Mouse (Mus musculus) thymus, postnatal 25 days (tissue): ENCODE measurements at regions not wholly inside any gene's neighbourhood (a gene's known extent, or its start where the extent isn't known, plus 50 kb on each side); places are given as distances from the start of the nearest gene placed in this dataset.

Experiments
- DNase-seq: peaks from one replicate; pipeline ENCODE4 v3.0.0; 2022

DNA sequence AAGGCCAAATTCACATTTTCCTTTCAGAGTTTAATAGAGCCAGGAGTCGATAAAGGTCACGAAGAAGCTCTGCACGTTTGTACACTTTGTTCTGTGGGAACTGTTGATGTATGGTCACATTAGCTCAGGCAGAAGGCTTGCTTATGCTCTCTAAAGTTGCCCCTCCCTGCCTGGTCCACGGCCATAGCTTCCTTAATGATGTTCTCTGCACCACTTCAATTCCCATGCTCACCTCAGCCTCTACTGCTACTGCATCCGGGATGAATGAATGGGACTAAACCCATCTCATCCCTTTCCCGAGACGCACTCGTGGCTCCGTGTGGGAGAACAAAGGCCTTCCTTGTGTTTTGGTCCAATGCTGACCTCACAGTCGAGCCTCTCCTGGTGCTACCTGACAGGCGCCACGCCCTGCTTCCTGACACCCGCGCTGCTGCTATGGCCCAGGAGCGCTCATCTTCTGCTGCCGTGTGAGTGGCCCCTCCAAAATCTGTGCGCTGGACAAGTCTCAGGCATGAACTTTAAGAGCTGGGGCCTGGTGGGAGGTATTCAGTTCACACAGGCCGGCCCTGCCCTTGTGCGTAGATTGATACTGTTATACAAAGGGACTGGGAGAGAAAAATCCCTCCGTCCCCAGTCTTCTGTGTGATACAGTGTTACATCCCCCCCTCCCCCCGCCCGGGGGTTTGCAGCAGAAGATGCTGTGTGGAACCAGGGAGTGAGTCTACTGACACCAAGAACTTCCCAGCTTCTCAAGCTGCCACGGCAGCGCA lies 386.3 kb upstream of the Trpc7 start:
- DNase-seq, result no peak

DNA sequence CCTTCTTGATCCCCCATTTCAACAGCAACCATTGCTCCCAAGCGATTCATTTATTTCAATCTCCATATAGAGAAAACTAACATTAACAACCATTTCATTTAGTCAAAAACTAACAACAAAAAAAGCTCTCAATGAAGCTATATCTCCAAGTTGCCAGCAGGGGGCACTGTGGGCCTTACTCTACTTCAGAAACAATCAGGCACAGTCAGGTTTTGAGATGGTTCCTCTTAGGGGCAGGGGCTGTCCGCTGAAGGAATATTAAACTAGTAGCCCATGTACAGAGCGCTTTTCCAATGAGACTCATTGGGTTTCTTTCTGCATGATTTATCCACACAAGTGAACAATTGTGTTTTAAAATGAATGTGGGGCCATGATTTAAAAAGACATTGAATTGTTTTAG lies 385.7 kb upstream of the Trpc7 start:
- DNase-seq, result no peak

DNA sequence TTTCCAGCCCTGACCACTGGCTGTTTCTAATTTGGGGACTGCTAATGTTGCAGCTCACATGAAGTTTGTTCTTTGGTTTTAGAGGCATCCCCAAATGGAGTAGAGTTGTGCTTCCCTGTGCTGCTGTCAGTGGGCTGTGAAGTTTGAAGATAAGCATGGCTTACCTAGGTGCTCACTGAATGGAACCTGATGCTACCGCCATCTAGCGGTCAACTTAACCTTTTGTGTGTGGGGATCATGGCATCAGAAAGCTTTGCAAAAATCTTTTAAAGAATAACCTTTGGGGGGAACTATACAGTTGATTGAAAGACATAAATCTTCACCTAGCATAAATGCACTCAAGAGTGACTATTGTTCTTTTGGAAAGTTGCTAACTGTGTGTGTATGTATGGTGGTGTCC lies 382.8 kb upstream of the Trpc7 start:
- DNase-seq, result no peak

DNA sequence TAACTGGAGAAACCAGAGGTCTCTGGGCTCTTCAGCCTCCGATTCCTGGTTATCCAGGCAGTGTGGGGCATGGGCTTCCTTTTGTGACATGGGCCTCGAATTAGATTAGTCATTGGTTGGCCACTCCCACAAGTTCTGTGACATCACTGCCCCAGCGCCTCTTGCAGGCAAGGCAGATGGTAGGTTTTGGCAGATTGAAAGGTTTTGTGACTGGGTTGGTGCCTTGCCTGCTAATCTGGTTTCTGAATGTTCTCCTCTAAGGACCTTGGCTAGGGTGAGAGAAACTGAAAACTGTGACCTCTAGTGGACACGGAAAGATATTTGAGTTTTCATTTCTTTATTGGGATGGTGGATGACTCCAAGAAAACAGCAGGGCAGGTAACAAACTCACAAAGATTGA lies 381.3 kb upstream of the Trpc7 start:
- no peak for DNase-seq

DNA sequence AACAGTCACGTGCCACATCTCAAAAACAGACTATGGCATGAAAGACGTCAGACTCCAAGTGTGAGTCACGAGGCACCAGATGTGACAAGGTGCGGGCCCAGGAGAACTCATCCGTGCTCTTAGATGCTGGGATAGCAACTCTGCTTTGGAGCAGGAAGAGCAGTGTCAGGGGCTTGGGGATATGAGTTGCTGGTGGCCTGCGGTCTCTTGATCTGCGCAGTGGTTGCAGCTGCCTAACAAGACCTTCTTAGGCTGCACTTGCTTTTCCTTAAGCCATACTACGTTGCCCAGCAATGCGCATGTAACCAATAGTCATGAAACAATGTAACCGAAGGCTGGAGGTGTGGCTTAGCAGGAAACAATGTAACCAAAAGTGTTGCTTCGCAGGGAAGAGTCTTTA lies 380.1 kb upstream of the Trpc7 start:
- DNase-seq, result no peak

DNA sequence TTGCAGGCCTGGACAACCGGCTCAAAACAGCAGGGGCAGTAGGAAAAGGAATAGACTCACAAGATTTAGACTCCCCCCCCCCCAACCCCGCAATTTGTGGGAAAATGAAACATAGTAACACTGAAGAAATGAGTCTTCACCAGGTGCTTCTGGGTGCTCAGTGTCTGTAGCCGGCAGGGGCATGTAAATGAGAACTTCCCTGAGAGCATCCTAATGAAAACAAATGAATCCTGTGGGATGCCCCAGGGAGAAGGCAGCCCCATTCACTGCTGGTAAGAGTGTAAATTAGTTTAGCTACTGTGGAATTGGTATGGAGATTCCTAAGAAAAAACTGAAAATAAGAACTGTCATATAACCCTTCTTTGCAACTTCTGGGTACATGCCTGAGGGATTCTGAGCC lies 377.8 kb upstream of the Trpc7 start:
- DNase-seq, result no peak

DNA sequence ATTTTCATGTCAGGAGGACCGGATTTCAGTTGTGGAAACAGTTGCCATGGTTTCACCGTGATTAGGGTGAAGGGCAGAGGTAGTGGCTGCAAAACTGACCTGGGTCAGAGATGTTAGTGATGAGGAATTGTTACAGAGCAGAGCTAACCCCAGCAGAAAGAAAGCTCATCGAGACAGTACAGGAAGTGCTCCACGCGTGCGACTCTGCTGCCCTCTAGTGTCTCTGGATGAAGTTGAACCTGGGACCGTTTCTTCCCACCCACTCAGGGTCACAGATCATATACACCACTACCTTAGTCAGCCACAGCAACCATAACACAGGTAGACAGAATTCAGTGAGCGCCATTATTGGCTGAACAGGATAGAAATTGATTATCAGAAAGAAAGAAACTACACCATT lies 373.8 kb upstream of the Trpc7 start:
- DNase-seq, result peak; percentile 11

DNA sequence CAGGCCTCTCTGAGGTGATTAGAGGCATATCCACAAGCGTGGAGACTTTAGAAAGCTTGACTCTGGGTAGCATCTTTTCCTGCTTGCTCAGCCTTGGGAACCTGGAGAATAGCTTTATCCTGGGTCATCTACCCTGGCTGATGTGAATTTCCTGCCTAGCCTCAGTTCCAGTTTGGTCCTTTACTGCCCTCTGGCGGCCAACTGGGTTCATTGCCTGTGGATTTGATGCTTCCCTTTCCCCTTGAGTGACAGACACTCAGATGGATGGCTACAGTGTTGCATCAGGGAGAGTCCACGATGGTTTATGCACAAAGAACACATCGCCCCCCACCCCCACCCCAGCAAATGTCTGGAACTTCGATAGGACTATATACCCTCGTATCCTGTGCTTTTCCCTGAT lies 364.1 kb upstream of the Trpc7 start:
- DNase-seq, result peak; percentile 45

DNA sequence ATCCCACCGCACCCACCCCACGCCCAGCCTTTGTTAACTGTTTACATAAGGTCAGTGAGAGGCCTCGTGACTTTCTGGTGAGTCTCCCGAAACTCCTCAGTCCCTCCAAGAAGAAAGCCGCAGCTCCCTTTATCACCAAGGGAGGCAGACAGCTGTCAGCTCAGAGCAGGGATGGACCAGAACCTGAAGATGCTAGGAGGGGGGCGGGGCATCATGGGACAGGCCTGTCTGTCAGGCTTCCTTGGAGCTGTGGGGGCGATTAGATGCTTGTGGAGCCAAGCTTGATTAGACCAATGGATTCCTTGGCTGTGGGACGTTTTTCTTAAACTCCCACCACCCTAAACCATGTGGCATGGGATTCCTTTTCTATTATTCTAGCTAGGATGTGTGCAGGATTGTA lies 363.7 kb upstream of the Trpc7 start:
- no peak for DNase-seq

DNA sequence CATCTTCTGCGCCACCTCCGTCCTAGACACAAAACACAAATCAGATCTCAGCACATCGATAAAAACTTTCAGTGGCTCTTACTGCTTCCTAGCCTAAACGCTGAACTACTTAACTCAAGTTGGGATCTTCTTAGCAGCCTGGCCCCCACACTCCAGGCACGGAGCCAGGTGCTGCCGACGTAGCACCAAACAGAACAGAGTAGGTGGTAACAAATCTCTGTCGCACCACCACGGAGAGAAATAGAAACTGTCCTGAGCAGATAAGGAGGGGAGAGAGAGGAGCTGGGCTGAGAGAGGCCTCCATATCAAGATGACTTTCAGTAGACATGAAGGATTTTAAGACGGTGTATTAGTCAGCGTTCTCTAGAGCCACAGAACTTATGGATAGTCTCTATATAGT lies 360.1 kb upstream of the Trpc7 start:
- DNase-seq, result no peak

DNA sequence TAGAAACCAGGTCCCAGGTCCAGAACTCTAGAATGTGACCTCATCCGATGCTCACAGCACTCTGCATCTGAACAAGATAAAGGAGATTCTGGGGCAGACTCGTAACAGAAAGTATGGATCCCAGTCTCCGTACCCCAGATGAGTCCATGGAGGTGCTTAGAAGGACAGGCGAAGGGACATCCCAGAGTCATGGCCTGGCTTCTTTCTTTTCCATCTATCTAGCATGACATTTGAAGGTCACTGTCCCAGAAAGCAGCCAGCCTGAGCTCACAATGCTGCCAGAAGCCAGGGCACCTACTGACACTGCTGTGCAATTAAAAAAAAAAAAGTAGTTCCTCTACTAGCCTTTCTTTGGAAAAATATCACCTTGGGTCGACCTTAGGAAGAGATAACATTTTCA lies 354.1 kb upstream of the Trpc7 start:
- DNase-seq, result no peak

DNA sequence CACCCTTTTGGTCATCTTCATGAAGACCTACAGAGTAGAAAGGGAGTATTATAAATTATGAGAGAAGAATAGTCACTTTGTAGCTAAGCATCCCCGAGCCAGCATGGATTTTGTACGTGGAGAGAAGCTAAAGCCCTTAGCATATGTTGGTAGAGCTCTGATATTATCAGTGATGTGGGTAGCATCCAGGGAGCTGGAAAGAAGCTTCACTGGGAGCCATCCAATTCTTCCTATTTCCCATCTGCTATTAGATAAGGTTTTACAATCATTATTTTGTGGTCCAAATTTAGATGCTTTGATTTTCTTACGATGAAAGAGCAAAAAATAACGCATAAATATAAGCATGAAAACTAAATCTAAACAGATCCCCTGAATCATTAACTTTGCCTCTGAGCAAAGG lies 353.6 kb upstream of the Trpc7 start:
- DNase-seq, result no peak

DNA sequence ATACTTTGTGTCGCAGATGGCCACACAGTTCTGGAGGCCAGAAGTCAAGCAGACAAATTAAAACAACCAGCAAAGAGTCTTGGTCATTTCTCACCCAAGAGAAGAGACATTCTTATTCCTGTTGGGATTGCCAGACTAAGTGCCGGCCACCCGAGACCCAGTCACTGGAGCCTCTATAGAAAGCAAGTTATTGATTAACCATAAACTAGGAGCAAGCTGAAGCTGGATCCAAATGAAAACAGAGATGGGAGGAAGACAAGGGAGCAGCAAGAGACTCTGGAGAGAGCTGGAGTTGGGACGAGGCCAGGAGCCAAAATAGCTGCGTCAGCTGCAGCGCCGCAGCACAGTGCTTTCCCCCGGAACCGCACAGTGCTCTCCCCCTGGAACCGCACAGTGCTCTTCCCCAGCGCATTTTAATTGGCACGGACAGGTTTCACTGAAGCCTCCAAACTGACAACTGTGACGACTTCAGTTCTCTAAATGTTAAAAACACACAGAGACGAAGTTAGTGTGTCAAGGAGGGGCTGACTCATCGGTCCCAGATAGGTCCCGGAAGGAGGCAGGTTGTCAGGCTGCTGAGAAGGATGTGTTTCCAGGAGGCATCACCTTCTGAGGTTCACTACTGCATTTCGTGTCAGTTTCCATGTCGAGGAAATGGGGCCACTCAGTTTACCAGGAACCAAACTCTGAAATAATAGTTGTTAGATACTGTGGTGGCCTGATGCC lies 350.6 kb upstream of the Trpc7 start:
- DNase-seq, result no peak

DNA sequence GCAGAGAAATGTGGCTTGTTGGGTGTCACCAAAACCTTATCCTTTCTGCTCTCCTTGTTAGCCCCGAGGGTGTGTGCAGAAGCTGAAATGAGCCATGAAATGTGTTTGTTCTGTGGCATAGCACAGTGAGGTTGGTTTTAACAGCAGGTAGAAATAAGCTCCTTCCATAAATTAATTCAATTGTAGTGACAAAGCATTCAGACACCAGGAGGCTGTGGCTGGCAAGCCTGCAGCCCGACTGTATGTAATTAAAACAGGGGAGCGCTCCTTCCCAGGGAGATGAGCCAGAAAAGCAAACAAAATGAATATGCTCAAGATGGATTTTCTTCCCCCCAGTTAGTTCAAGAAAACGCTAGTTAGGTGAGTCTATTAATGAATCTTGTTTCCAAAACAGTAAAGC lies 341.1 kb upstream of the Trpc7 start:
- no peak for DNase-seq

DNA sequence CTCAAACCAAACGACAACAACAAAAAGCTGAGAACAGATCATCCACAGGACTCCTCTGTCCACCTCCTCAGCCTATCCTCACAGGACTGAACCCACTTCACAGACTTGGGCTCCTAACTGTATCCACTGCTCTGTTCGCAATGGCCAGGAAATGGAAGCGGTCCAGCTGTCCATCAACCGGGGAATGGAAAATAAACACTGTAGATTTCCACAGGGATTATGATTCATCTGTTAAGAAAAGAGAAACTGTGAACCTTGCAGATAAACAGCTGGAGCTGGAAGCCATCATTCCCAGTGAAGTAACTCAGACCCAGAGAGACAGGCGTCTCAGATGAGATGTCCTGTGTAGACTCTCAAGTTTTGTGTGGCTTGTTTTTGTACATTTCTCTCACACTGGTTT lies 340.4 kb upstream of the Trpc7 start:
- no peak for DNase-seq

DNA sequence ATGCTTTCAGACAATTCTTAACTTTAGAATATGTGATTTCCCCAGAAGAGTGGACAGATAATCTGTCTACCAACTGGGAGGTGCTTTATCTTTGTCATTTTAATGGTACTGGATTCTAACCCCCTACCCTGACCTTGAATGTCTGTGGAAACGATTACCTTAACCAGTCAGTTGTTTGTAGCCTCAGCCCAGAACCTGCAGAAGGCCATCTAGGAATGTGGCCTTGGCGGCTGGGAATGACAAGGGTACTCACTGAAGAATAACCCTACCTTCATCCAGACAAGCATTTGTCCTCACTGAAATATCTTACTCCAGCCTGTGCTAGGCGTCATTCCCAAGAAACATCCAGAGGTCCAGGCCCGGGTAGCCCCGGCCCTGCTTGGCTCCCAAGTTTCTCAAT lies 337.1 kb upstream of the Trpc7 start:
- no peak for DNase-seq

DNA sequence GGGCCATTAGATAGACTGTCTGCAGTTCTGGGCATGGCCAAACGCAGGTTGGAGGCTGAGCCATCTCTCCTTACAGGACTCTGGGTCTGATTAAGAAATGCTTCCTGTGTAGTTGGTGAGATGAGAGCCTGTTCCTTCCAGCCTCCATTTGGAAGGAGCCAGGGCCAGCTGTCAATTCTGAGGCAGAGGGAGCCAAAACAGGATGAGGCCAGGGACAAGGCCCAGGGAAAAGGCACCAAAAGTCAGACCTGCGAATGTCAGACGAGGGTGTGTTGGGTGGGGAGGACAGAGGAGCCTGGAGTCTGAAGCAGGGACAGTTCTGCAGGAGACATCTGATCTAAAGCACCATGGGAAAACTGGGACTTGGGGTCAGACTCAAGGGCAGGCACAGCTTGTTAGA lies 335.9 kb upstream of the Trpc7 start:
- DNase-seq, result no peak

DNA sequence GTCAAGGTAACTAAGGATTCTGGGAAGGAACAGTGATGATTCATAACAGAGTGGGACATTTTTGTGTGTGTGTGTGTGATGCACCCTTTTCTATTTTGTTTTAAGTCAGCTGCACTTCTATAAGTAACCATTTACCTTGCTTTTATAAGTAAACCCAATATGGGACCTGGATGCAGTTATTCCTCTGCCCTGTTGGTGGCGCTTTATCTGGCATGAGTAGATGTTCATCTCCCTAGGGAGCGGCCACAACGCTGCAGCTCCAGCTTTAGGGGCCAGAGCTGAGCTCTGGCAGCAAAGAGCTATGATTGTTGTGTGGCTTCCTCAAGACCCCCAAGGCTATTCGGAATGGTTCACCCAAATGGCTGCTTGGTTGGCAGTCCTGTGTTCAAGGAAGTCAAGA lies 334.5 kb upstream of the Trpc7 start:
- DNase-seq, result no peak

DNA sequence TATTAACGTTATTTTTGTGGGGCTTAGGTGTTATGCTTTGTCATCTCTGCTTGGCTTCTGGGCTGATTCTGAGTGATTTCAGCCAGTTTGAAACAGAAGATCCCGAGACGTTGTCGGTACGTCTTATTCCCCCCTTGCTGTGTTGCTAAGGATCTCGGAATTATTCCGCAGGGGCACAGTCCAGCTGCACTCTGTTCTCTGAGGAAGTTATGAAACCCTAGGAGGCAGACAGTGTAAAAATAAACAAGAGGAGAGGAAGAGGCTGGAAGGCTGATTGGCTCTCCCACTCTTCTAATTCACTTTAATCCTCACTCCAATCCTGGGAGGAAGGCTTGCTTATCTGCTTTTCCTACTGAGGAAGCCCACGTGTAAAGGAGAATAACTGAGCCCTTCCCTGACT lies 325.3 kb upstream of the Trpc7 start:
- no peak for DNase-seq

DNA sequence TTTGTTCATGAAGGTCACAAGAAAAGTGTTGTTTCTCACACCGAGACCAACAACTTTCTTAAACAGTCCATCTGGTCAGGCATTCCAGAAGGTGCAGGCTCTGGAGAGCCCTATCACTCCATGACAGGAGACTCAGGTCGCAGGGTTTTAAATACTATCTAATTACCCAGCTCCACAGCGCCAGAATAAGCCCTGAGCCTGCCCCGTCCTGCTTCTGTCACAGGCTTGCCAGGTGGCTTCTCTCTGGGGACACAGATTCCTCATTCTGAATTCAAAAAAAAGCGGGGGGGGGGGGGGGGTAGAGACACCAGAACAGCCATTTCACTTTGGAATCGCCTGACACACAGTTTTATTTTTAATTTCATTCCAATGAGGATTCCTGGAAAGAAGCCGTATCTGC lies 320.4 kb upstream of the Trpc7 start:
- no peak for DNase-seq

DNA sequence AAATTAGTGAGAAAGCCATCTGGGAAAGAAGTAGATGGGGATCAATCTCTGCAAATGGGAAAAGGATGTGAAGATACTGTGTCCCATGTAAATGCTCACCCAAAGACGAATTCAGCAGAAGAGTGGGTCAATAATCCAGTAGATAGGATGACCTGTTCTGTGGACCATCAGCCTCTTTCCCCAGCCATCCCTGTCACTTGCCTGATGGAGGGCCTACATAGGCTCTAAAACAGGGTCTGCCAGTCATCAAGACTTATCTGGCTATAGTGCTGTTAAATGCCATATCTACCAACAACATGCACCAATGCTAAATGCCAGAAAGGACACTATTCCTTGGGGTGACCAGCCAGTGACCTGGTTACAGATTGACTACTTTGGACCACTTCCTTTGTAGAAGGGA lies 316.5 kb upstream of the Trpc7 start:
- DNase-seq, result no peak

DNA sequence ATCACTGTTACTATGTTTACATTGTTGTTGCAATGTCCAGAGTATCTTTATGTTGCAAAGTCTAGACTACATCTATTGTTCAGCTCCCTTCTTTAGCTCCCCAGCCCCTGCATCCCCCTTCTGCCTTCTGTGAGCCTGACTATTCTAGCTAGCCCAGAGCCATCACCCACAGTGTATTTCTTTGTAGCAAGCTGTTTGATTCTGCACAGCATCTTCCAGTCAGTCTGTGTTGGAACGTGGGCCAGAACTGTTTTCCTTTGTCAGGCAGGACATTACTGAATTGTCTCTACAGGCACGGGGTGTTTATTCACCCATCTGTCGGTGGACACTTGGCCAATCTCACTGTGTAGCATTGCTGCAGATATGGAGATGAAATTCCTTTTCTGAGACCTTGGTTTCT lies 295.4 kb upstream of the Trpc7 start:
- no peak for DNase-seq

DNA sequence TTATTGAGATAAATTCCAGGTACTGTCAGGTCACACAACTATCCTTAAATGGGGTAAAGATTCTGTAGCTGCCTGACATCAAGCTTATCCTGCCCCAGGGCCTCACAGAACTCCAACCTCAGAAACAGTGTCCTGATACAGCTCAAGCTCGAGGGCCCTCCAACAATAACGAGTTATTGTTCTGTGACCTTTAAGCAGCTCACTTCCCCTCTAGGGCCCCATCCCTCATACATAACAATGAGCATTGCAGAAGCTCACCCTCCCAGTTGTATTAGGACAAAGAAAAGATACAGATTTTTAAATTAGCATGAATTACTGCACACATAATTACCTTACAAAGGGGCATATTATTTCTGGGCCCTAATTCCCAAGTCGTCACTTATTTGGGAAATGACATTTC lies 293.5 kb upstream of the Trpc7 start:
- no peak for DNase-seq

DNA sequence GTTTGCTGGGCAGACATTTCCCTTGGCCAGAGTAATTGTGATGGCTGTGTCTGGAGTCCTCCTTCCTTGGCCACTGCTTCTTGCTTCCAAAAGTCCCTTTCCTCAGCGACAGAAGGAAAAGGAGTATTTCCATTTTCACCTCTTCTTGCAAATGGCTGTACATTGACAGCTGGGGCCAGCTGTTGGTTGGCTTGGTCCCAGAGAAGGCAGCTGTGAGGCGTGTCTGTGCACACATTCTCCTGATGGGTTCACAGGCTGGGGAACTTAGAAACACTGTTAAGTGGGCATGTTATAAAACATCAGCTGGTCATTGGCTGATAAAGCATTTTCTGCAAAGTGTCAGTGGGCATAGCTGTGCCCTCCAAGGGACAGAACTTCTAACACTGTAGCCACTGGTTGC lies 290.4 kb upstream of the Trpc7 start:
- no peak for DNase-seq

DNA sequence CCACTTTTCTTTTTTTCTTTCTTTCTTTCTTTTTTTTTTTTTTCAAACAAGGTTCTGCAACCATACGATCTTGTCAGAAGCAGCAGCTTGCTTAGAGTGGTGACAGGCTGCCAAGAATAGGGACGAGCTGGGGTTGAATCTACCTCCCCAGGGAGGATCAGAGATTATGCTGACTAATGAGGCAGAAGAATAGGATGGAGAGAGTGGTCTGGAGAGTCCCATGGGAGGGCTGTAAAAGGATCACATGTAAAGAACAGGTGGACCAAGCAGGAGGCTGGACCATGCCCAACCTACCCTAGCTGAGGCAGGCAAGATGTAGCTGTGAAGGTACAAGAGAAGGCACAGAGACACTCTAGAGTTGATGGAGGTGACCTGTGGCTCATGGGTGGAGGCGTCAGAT lies 274.4 kb upstream of the Trpc7 start:
- no peak for DNase-seq
